Mouse (Mus musculus): ENCODE measurements at regions not wholly inside any gene's neighbourhood (a gene's known extent, or its start where the extent isn't known, plus 50 kb on each side); places are given as distances from the start of the nearest gene placed in this dataset.

DNA sequence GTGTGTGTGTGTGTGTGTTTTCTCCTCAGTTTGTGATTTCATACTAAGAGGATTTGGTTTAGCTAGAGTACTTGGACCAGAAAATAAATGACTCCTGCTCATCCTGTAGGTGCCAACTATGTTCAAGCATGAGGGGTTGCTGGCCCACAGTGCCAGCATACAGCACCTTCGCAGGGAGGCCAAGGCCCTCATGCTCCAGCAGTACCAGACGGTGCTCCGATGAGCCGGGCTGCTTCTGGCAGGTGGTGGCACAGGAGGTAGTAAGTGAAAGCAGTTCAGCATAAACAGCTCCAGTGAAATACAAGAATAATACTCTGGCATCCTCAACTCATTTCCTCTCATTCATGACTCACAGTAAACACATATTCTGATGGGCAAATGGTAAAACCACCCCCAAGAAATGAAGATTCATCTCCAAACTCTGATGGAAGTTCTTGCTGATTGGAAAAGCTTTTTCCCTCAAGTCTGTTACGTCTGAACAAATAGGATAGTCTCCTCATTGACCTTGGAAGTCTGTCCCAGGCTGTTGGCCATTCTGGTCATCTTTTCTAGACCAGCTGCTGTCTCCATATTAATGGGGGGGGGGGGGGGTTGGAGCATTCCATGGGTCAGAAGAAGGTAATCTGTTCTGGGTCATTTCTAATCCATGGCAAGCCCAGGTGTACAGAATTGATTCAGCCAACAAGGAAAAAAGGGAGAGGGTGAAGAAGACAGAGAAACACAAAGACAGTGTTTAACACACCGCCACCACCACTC lies 735.3 kb downstream of the Cypt12 start:
- Histone ChIP-seq H3K4me1 (ENCODE audit: control insufficient read depth, insufficient read depth, insufficient read length) (no peaks in the 10 kb centered on the region), H3K27ac (ENCODE audit: insufficient read depth, low read length) (no peak overlapping the region), H3K4me3 (ENCODE audit: extremely low read depth, insufficient read depth, insufficient read length) (no peak overlapping the region), H3K36me3 (ENCODE audit: control insufficient read depth, insufficient read depth, low read length) (no peaks in the 10 kb centered on the region), H3K27me3 (ENCODE audit: control insufficient read depth, insufficient read depth, low read length) (no peaks in the 10 kb centered on the region; the same call in 1 of the 2 replicates)
- no peak for TF ChIP-seq POLR2A (IDR thresholded peaks at IDR 0.05; ENCODE audit: low read depth, low read length)
- TF ChIP-seq CTCF (IDR thresholded peaks at IDR 0.05; ENCODE audit: extremely low read depth, insufficient read depth, insufficient read length, insufficient replicate concordance) = no peak
- 86% methylated on average over 6 of the region's 6 CpGs for WGBS
- no peak for DNase-seq (ENCODE audit: low read depth in 1 of 2, low spot score in 2 of 2)

- WGBS = 92% methylated on average over 4 of the region's 4 CpGs
- no peak for DNase-seq (ENCODE audit: low read depth in 1 of 2, low spot score in 2 of 2)
- TF ChIP-seq POLR2A (IDR thresholded peaks at IDR 0.05; ENCODE audit: low read depth, low read length) (no peak), CTCF (IDR thresholded peaks at IDR 0.05; ENCODE audit: extremely low read depth, insufficient read depth, insufficient read length, insufficient replicate concordance) (no peak)
- no peaks in the 10 kb centered on the region for H3K4me1 ChIP-seq (ENCODE audit: control insufficient read depth, insufficient read depth, insufficient read length)
- H3K27me3 ChIP-seq (ENCODE audit: control insufficient read depth, insufficient read depth, low read length) = no peaks in the 10 kb centered on the region
- no peak overlapping the region for H3K27ac ChIP-seq (ENCODE audit: insufficient read depth, low read length)
- H3K36me3 ChIP-seq (ENCODE audit: control insufficient read depth, insufficient read depth, low read length) = no peaks in the 10 kb centered on the region
- H3K4me3 ChIP-seq (ENCODE audit: extremely low read depth, insufficient read depth, insufficient read length) = no peak overlapping the region
These were observed 747.0 kb downstream of the Cypt12 start for GRCm38 (mm10) chr3:18695113-18695792.

GRCm38 (mm10) chr3:18696981-18697660 lies 748.9 kb downstream of the Cypt12 start:
- Histone ChIP-seq H3K27ac (ENCODE audit: insufficient read depth, low read length) (no peak overlapping the region), H3K4me1 (ENCODE audit: control insufficient read depth, insufficient read depth, insufficient read length) (no peaks in the 10 kb centered on the region), H3K36me3 (ENCODE audit: control insufficient read depth, insufficient read depth, low read length) (no peaks in the 10 kb centered on the region), H3K27me3 (ENCODE audit: control insufficient read depth, insufficient read depth, low read length) (no peaks in the 10 kb centered on the region), H3K4me3 (ENCODE audit: extremely low read depth, insufficient read depth, insufficient read length) (no peak overlapping the region)
- no peak for DNase-seq (ENCODE audit: low read depth in 1 of 2, low spot score in 2 of 2)
- TF ChIP-seq CTCF (IDR thresholded peaks at IDR 0.05; ENCODE audit: extremely low read depth, insufficient read depth, insufficient read length, insufficient replicate concordance) = no peak
- TF ChIP-seq POLR2A (IDR thresholded peaks at IDR 0.05; ENCODE audit: low read depth, low read length) = no peak
- 93% methylated on average over 2 of the region's 2 CpGs for WGBS

DNA sequence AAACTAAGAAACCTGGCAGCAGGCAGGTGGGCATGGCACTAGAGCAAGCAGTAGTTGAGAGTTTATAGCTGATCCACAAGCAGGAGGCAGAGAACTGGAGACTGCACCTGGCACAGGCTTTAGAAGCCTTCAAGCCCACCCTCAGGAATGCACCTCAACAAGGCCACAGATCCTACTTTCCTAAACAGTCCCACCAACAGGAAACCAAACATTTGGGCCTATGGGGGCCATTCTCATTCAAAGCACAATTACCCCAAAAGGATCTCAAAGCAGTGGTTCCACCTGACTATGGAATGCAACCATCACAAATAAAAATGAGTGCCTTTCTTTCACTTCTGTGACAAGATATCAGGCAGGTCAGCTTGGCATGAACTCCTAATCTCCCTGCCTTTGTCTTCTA lies 749.9 kb downstream of the Cypt12 start:
- Histone ChIP-seq H3K27ac (ENCODE audit: insufficient read depth, low read length) (no peak overlapping the region), H3K4me3 (ENCODE audit: extremely low read depth, insufficient read depth, insufficient read length) (no peak overlapping the region), H3K36me3 (ENCODE audit: control insufficient read depth, insufficient read depth, low read length) (no peaks in the 10 kb centered on the region), H3K4me1 (ENCODE audit: control insufficient read depth, insufficient read depth, insufficient read length) (no peaks in the 10 kb centered on the region), H3K27me3 (ENCODE audit: control insufficient read depth, insufficient read depth, low read length) (no peaks in the 10 kb centered on the region)
- no peak for DNase-seq (ENCODE audit: low read depth in 1 of 2, low spot score in 2 of 2)
- no peak for TF ChIP-seq CTCF (IDR thresholded peaks at IDR 0.05; ENCODE audit: extremely low read depth, insufficient read depth, insufficient read length, insufficient replicate concordance)
- no peak for TF ChIP-seq POLR2A (IDR thresholded peaks at IDR 0.05; ENCODE audit: low read depth, low read length)

GRCm38 (mm10) chr3:18705165-18705564 lies 757.0 kb downstream of the Cypt12 start:
- H3K36me3 ChIP-seq (ENCODE audit: control insufficient read depth, insufficient read depth, low read length) = no peaks in the 10 kb centered on the region
- DNase-seq (ENCODE audit: low read depth in 1 of 2, low spot score in 2 of 2) = no peak
- H3K4me1 ChIP-seq (ENCODE audit: control insufficient read depth, insufficient read depth, insufficient read length) = no peaks in the 10 kb centered on the region
- 82% methylated on average over 6 of the region's 6 CpGs for WGBS
- no peaks in the 10 kb centered on the region for H3K27me3 ChIP-seq (ENCODE audit: control insufficient read depth, insufficient read depth, low read length)
- no peak overlapping the region for H3K27ac ChIP-seq (ENCODE audit: insufficient read depth, low read length)
- no peak overlapping the region for H3K4me3 ChIP-seq (ENCODE audit: extremely low read depth, insufficient read depth, insufficient read length)
- TF ChIP-seq CTCF (IDR thresholded peaks at IDR 0.05; ENCODE audit: extremely low read depth, insufficient read depth, insufficient read length, insufficient replicate concordance) (no peak), POLR2A (IDR thresholded peaks at IDR 0.05; ENCODE audit: low read depth, low read length) (no peak)

DNA sequence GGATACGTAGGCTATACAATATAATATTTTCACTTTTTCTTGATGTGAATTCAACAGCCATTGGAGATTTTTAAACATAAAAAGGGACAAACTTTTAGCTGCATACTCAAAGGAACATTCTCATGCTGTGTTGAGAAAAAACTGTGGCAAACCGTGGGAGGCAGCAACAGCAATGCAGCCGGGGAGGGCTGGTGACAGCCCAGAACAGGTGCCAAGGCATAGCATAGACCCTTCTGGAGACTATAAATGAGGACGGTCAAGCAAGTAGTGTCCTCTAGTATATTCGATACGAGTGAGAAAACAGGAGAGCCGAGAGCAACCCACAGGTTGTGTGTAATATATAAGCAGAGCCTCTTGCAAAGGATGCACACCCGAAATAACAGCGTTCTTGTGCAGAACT lies 757.5 kb downstream of the Cypt12 start:
- no peak for DNase-seq (ENCODE audit: low read depth in 1 of 2, low spot score in 2 of 2)

More for the DNA sequence above, 757.5 kb downstream of the Cypt12 start:
- H3K27me3 ChIP-seq (ENCODE audit: control insufficient read depth, insufficient read depth, low read length) = no peaks in the 10 kb centered on the region
- WGBS = 85% methylated on average over 9 of the region's 9 CpGs
- H3K4me1 ChIP-seq (ENCODE audit: control insufficient read depth, insufficient read depth, insufficient read length) = no peaks in the 10 kb centered on the region
- H3K36me3 ChIP-seq (ENCODE audit: control insufficient read depth, insufficient read depth, low read length) = no peaks in the 10 kb centered on the region
- H3K4me3 ChIP-seq (ENCODE audit: extremely low read depth, insufficient read depth, insufficient read length) = no peak overlapping the region
- TF ChIP-seq CTCF (IDR thresholded peaks at IDR 0.05; ENCODE audit: extremely low read depth, insufficient read depth, insufficient read length, insufficient replicate concordance) (no peak), POLR2A (IDR thresholded peaks at IDR 0.05; ENCODE audit: low read depth, low read length) (no peak)
- no peak overlapping the region for H3K27ac ChIP-seq (ENCODE audit: insufficient read depth, low read length)

All from spleen, adult 2 months (tissue).